Mouse (Mus musculus) kidney, adult 9 months (tissue): ENCODE data around the gene Col1a1.
A peak's percentile ranks its signal among the peaks of the same experiment; 100 is the strongest.
"Not testable (repeated sequence)": the region's sequence is repeated elsewhere in the genome, so short reads cannot be mapped to it uniquely, and the experiment has no call there.

ENCODE experiments used
- DNase-seq: peaks from one replicate; pipeline ENCODE4 v3.0.0; 2022

Col1a1 gene

GRCm38 (mm10) chr11:94939280-94939679, 3.3 kb downstream of the Col1a1 start:
- peak; percentile 78 for DNase-seq

DNA sequence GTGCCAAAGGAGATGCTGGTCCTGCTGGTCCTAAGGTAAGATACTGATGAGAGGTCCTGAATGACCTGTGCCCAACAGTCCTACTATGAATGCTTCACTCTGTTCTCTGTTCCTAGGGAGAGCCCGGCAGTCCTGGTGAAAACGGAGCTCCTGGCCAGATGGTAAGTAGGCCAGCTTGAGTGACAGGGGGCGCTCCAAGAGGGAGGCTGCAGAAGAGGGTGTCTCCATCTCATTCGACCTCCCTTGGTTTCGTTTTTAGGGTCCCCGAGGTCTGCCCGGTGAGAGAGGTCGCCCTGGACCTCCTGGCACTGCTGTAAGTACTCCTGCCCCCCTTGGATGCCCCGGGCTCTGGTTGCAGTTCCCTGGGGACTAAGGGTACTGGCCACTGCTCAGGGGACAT, 5.1 kb downstream of the Col1a1 start:
- no peak for DNase-seq

DNA sequence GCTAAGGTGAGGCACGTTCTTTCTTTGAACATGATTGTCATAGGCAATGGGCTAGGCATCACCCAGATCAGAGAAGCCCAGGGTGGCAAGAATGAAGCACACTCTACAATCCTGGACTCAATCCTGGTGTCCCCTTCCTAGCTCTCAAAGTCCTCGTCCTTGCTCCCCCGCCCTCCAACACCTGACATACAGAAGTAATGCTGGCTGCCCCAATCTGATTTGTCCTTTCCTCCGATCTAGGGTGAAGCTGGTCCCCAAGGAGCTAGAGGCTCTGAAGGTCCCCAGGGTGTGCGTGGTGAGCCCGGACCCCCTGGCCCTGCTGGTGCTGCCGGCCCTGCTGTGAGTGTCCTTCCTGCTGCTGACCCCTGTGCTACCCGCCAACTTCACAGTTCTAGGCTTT, 5.8 kb downstream of the Col1a1 start:
- DNase-seq = no peak

DNA sequence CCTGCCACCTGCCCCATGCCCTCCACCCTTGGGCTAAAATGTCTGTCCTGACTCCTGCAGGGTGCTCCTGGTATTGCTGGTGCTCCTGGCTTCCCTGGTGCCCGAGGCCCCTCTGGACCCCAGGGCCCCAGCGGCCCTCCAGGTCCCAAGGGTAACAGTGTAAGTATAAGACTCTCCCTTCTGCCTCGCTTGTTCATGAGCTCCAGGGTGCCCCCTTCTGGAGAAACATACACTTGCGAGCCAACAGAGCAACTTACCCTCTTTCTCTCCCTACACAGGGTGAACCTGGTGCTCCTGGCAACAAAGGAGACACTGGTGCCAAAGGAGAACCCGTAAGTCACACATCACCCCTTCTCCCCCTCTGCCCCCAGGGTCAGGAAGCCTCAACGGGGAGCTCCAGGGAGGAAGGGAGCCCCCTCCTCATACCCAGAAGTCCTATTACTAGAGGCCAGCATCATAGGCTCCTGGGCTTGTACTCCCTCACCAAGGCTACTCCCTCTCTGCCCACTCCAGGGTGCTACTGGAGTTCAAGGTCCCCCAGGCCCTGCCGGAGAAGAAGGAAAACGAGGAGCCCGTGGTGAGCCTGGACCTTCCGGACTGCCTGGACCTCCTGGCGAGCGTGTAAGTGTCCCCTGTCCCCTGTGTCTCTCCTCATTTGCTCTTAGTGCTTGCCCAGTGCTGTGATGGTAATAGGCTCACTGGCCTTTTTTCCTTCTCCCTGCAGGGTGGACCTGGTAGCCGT, 6.4 kb downstream of the Col1a1 start:
- peak; percentile 56 for DNase-seq

- DNase-seq = no peak
Observed at GRCm38 (mm10) chr11:94943054-94943453, 7.0 kb downstream of the Col1a1 start.

- no peak for DNase-seq
Observed at GRCm38 (mm10) chr11:94944295-94944694, 8.3 kb downstream of the Col1a1 start.

GRCm38 (mm10) chr11:94945236-94945635, 9.2 kb downstream of the Col1a1 start:
- no peak for DNase-seq

DNA sequence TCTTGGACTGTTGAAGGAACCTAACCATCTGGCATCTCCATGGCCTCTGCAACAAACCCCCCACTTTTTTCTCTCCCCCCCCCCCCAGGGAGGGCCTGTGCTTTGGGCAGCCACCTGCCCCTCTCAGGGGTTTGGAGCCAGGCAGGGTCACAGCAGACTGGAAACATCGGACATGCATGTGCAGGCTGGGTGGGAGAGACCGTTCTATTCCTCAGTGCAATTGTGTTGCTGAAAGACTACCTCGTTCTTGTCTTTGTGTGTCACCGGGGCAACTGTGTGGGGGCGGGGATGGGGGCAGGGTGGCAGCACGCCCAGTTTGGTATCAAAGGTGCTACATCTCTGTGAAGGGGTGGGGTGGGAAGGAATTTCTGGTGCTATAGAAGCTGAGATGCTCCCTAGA, 16.1 kb downstream of the Col1a1 start:
- DNase-seq = no peak

- no peak for DNase-seq
Observed at GRCm38 (mm10) chr11:94955103-94955502, 19.1 kb downstream of the Col1a1 start.

DNA sequence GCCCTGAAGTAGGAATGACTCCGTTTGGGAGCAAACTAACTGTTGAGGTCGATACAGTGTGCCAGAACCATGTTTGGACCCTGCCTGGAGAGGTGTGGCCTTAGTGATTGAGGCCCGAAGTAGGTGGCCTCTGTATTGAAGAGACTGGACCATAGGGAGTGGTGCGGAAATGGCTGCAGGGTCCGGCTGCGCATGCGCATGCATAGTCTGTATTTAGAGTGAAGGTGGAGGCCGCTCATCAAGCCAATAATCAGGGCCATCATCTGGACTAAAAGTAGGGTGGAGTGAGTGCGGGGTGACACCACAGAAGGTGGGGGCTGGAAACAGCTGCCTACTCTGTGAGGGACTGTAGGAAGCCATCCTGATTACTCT, 21.7 kb downstream of the Col1a1 start:
- DNase-seq = peak; percentile 45

- DNase-seq = peak; percentile 91
Observed at GRCm38 (mm10) chr11:94958065-94958858, 22.2 kb downstream of the Col1a1 start.

- DNase-seq = no peak
Observed at GRCm38 (mm10) chr11:94962534-94963101, 26.6 kb downstream of the Col1a1 start.

GRCm38 (mm10) chr11:94967419-94967818, 31.4 kb downstream of the Col1a1 start, which contains the start of gene Hils1:
TSS of gene Hils1 (plus strand) at chr11:94967593.
- DNase-seq = no peak

DNA sequence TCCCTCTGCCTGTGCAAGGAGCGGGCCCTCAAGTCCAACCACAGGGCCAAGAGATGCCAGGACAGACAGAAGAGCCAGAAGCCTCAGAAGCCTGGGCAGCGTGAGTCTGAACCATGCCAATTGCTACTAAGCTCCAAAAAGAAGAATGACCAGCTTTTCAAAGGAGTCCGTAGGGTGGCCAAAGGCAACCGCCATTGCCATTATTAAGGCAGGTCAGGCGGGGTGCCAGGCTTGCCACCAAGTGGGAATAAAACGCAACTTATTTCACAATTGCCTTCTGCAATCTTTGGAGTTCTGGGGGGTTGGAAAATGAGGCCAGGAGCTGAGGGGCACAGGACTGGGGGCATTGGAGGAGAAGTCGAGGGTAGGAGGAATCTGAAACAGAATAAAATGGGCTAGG, 32.2 kb downstream of the Col1a1 start:
- no peak for DNase-seq

DNA sequence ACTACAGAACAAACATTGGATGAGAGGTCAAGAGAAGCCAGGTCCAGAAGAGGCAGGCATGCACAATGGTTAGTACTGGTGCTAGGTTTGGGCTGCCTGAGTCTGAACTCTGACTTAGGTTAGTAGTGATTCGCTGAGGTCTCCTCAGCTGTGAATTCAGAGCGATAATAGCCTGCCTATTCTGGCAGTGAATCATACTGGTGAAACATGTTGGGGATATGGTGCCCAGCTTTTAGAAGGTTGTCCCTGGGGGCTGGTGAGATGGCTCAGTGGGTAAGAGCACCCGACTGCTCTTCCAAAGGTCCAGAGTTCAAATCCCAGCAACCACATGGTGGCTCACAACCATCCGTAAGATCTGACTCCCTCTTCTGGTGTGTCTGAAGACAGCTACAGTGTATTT, 33.7 kb downstream of the Col1a1 start:
- DNase-seq = not testable (repeated sequence)

GRCm38 (mm10) chr11:94970210-94970943, 34.4 kb downstream of the Col1a1 start:
- peak; percentile 78 for DNase-seq

- no peak for DNase-seq
Observed at GRCm38 (mm10) chr11:94971895-94972615, 36.0 kb downstream of the Col1a1 start.

DNA sequence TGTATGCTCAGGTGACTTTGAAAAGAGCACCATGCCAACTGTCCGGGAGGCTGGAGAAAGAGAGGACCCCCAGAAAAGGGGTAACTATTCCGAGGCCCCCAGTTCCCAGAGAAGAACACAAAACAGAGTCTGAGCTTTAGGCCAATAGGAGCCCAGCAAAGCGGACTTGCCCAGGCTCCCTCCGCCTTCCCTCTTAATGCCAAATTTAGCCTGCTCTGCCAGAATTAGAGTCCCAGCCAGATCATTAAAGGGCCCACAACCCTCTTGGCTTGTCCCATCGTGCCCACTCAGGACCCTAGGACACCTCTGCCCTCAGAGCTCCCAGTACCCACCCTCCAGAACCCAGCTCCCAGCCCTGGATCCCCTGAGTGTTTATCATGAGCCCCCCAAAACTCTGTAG, 36.9 kb downstream of the Col1a1 start:
- DNase-seq = no peak

- DNase-seq = no peak
Observed at GRCm38 (mm10) chr11:94973313-94973712, 37.3 kb downstream of the Col1a1 start.

DNA sequence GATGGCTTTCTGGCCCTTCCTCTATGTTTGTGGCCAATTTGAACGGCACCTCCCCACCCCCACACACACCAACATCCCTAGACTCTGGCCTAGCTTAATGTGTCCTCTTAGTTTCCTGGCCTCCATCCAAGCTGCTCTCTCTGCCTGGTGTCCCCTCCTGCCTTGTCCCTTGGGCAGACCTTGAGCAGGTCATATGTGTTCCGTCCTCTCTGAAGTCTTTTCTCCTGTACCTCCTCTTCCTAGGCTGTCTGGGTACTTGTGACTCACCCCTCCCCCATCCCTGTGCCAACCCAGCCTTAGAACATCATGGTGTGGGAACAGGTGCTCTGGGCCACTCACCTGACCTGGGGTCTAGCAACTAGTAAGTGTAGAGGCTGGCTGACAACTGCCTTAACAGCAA, 38.9 kb downstream of the Col1a1 start:
- DNase-seq = no peak

DNA sequence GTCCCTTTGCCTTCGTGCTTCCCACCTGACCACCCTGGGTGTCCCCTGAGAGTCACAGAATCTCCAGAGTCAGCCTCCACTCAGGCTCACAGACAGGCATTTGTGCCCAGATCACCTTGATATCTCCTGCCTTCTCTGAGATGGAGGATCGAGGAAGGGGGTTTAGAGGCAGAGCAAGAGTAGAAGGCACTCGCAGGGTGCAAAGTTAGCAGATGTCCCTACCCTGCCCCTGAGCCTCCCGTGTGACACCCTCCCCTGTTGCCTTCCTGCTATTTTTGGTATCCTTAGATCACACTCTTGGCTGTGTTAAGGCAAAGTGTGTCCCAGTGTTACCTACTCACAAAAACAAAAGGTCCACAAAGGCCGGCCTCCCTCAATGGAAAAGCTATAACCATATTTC, 40.2 kb downstream of the Col1a1 start, which contains the start of gene Sgca:
Gene Sgca, minus strand, starts transcription at position 129 of the 400 bp plus-strand sequence.
- no peak for DNase-seq

GRCm38 (mm10) chr11:94978178-94978915, 42.3 kb downstream of the Col1a1 start:
- no peak for DNase-seq
